Mouse (Mus musculus): ENCODE results near the gene Agt.

GRCm38 (mm10) chr8:124576751-124577150 lies 7.2 kb upstream of the Agt start:
- TF ChIP-seq CTCF (IDR thresholded peaks at IDR 0.05; ENCODE audit: borderline replicate concordance, insufficient read depth, low read depth, low read length) (no peak), POLR2A (IDR thresholded peaks at IDR 0.05; ENCODE audit: borderline replicate concordance, insufficient read depth, low read length) (no peak)

Data from cerebellum, adult 2 months (tissue).